Mouse (Mus musculus) cortical plate, adult 2 months (tissue): ENCODE results near the gene Zscan10.

Experiments used
- CTCF ChIP-seq: fragments of 200-500 bp; IDR thresholded peaks from 2 replicates; pipeline ENCODE4 v1.5.1; 2011; ENCODE audit warnings: mild to moderate bottlenecking, control low read depth, low read length; ENCODE audit not compliant: insufficient read depth; ENCODE audit errors: extremely low read depth
- POLR2A ChIP-seq: fragments of 200-500 bp; IDR thresholded peaks from 2 replicates; pipeline ENCODE4 v1.6.1; 2011; ENCODE audit warnings: mild to moderate bottlenecking, low read length, control low read depth; ENCODE audit not compliant: insufficient read depth; ENCODE audit errors: extremely low read depth

DNA sequence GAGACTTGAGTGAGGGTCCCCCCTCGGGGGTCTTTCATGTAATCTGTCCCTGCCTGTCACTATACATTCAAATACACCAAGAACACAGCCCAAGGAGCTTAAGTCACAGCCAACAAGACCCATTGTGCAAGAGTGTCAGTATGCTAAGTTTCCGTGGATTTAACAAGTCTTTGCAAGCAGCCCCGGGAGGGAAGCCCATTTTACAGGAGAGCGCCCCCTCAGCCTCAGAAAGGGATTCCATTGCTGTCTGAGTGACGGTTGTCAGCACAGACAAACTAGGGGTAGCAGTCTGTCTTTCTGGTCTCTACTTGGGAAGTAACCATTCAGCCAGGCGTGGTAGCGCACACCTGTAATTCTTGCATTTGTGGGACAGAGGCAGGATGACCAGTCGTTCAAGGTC is 26.5 kb upstream of the Zscan10 start:
- TF ChIP-seq POLR2A (no peak), CTCF (no peak)
